Mouse (Mus musculus) right cerebral cortex, adult 18-20 months (tissue): ENCODE data around the gene Fcgr4.

Experiments used
- DNase-seq: peaks from one replicate; pipeline ENCODE4 v3.0.0; 2022; ENCODE audit warnings: mixed read lengths

Gene Fcgr4

DNA sequence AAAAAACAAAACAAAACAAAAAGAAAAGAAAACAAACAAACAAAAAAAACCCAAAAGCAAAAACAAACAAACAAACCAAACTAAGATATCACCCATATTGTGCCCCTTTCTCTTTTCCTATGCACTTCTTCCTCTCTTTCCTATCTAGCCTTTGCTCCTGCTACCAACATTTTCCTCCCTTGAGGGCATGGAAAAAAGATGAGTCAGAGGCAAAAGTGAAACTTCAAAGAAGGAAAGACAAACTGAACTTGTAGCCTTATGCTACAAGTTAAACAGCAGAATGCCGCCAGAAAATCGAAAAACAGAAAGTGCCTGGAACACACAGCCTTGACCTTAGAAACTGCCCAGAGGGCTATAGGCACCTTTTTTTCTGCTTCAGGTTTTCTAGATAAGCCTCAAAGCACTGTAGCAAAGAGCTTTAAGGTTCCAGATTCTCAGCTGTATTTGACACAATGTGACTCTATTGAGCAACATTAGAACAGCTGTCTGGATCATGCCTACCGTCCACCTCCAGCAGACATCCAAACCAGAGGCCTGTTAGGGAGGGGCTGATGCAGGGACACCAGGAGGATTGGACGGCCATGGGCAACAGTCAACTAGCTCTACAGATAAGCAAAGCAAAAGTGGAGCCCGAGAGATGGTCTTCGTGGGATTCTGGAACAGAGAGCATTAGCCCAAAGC is 1.9 kb upstream of the Fcgr4 start:
- no peak for DNase-seq

- DNase-seq = no peak
These were observed 1.1 kb upstream of the Fcgr4 start for GRCm38 (mm10) chr1:171017468-171018158.

DNA sequence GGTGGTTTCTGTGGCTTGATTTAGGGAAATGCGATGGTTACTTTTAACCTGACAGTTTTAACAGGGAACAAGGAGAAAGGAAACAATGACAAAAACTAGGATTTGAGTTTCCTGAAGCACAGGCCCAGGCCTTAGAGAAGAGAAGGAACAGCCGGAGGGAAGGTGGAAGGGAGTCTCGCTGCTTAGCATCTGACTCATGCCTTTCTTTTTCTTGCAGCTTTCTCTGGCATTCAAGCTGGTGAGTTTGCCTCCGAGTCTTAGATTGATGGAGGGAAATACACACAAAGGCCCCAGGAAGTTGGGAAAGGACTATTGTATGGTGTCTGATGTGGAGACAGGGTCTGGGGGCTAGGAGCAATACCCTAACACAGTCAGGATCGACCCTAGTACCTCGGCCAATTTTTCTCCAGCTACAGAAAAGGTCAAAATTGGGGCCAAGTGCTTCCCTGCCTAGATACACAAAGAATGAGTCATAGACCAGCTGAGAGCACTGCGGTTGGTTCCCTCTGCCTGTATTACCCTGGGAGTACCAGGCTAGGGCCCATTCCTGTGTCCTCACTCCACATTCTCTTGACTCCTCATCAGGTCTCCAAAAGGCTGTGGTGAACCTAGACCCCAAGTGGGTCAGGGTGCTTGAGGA is 711 bp downstream of the Fcgr4 start:
- DNase-seq = peak; percentile 32

GRCm38 (mm10) chr1:171031752-171032151 is 13.0 kb downstream of the Fcgr4 start:
- no peak for DNase-seq

- DNase-seq = no peak
These were observed 14.0 kb downstream of the Fcgr4 start for GRCm38 (mm10) chr1:171032691-171033090.

DNA sequence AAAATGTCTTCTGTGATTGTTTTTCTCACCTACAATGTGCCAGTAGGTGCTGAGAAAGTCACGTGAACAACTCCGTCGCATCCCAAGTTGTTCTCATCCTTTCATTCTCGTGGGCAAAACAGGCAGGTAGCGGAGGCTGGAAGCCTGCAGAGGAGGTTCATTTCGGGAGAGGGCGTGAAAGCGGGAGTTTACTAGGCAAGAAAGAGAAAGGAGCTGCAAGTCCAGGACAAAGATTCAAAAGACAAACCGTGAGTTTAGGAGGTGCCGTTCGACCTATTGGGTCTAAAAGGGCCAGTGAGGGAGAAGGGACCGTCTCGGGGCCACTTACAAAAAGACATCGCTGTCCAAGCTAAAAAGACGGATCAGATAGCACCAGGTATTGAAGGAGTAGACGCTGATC is 14.5 kb downstream of the Fcgr4 start:
- peak; percentile 45 for DNase-seq

DNA sequence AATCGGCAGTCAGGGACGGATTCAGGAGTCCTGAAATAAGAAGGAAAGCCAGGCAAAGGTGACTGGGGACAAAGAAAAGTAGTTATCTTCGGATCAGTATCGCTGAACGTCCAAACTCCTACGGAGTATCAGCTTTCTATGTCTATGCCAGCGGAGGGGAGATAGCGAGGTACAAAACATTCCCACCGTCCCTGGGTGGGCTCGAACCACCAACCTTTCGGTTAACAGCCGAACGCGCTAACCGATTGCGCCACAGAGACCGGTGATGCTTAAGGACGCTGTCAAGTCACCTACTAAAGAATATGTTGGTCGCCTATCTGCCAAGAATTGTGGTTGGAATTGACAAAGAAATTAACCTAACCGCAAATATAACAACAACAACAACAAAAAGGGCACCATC is 15.0 kb downstream of the Fcgr4 start:
- peak; percentile 86 for DNase-seq

- DNase-seq = peak; percentile 17
These were observed 15.5 kb downstream of the Fcgr4 start for GRCm38 (mm10) chr1:171034201-171034600.

GRCm38 (mm10) chr1:171035611-171036010 is 16.9 kb downstream of the Fcgr4 start:
- no peak for DNase-seq

DNA sequence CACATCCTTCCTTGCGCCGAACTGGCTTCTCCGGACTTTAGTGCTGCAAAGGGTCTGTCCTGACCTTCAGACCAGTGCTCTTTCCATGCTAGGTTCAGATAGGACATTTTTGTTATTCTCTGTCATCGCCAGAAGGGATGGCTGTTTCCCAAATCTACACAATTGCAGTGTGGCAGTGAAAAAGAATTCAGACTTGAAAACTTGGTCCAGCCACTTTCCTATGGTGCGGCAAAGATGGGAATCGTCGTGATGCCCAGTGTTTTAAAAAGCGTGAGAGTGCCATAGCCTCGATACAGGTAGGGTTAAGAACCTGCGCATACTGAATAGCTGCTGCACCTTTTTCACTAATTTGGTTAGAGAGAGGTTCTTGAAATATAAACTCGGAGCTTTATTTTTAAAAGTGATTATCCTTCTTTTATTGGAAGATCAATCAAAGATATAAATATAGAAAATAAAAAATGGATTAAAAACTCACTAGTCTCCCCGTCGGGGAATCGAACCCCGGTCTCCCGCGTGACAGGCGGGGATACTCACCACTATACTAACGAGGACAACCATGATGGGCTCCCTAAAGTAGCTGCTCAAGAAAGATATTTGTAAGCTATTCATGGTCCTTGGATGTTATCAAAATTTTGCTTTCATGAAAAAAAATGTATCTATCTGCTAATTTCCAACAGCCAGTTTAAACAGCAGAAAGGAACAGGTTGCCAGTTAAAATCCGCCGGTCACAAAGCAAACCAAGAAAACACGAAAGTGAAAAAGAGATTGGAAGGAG is 18.0 kb downstream of the Fcgr4 start:
- DNase-seq = peak; percentile 78

GRCm38 (mm10) chr1:171037861-171038721 is 19.4 kb downstream of the Fcgr4 start:
- peak; percentile 79 for DNase-seq

- no peak for DNase-seq
These were observed 20.4 kb downstream of the Fcgr4 start for GRCm38 (mm10) chr1:171039135-171039534.

DNA sequence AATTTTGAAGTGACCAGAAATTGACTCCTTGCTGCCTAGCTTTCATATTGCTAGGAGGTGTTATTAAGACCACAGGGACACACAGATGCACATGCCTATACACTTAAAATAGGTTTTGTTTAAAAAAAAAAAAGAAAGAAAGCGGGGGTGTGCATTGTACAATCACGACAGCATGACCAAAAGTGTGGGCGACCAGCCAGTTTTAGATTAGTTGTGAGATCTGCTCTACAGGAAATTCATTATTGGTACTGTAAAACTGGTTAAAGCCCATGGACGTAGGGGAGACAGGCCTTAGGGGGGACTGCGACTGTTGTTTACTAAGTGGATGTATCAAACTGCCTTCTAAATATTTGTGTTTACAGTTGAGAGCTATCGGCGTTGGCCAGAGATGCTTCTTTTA is 21.2 kb downstream of the Fcgr4 start:
- DNase-seq = no peak

GRCm38 (mm10) chr1:171043594-171044153 is 25.0 kb downstream of the Fcgr4 start:
- DNase-seq = no peak

- DNase-seq = peak; percentile 90
These were observed 25.8 kb downstream of the Fcgr4 start for GRCm38 (mm10) chr1:171044365-171045078.

DNA sequence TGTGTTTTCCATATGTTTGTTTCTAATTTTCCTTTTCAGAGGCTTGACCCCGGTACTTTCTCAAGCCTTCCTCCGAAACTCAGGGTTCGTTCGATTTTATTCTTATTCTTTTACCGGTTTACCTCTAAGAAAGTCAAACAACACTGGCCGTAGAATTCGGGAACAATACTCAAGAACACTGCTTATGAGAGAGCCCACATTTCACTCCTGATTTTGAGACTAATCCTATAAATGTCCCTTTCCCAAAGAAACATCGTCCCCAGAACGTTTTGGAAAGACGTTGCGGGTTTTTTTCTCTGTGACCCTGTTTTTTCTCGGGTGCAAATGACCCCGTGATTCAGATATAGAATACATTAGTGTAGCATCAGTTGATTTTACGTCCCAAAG is 26.4 kb downstream of the Fcgr4 start:
- DNase-seq = no peak

DNA sequence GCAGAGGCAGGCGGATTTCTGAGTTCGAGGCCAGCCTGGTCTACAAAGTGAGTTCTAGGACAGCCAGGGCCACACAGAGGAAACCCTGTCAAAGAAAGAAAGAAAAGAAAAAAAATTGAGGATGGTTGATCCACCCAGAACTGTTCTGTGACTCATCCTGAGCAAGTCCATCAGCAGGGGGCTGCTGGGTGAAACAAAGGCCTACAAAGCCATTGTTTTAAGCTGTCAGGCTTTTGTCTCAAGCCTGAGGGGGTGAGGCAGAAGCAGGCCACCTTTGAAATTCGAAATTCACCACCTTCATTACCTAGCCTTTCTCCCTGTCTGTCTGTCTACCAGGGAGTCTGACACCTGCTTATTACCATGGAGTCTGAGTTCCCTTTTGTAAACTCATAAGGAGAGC is 27.8 kb downstream of the Fcgr4 start:
- DNase-seq = no peak

- DNase-seq = no peak
These were observed 30.5 kb downstream of the Fcgr4 start for GRCm38 (mm10) chr1:171049263-171049662.

DNA sequence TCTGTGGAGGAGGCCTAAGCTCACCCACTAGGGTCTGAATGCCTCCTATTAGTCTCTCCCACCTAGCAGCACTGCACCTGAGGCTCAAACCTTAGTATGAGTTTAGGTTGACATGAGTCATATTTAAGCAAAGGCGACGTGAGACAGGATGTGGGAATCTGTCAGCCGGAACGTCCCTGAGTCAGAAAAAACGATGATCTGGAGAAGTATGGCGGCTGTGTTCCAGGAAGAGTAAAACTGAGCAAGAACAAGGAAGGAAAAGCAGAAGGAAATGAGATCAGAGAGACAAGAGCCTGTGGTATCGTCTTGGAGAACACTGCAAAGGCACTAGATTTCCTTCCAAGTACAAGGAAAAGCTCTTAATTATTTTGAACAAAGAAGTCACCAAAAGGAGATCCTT is 32.1 kb downstream of the Fcgr4 start:
- DNase-seq = no peak

DNA sequence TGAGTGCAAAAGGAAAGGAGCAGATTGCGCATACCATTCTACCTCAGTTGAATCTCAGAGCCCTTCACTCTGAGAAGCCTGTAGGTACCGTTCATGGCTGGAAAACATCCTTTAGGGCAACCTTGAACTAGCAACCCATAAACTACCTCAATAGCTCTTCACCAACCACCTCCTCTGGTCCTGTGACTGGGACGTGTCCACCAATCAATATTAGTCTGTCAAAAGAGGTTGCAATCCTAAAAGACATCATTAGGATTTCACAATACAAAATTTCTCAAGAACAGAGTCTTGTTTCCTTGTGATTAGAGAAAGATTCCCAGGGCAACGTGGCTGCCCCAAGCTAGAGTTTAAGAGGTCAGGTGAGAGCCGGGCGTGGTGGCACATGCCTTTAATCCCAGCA is 34.6 kb downstream of the Fcgr4 start:
- DNase-seq = no peak

DNA sequence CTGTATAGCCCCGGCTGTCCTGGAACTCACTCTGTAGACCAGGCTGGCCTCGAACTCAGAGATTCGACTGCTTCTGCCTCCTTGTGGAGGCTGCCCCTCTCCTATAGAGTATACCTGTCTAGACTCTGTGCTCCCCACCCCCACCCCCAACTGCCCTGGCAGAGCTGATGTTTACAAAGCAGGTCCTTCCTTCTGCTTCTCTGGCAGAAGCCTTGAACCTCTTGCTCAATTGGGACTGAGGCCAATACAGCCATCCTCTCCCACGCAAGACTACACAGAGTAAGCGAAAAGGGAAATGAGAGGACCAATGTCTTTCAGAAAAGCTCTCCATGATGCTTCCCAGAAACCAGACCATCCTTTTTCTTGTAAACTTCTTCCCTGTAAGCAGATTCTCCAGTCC is 38.5 kb downstream of the Fcgr4 start:
- no peak for DNase-seq
